Mouse (Mus musculus) liver (tissue): ENCODE results near the gene Adarb2.
A peak's percentile ranks its signal among the peaks of the same experiment; 100 is the strongest.

Experiments used
- DNase-seq: peaks from one replicate; pipeline ENCODE4 v3.0.0-alpha.2; 2020; ENCODE audit warnings: mixed read lengths

Adarb2 gene

GRCm38 (mm10) chr13:8691448-8691847, 488.8 kb downstream of the Adarb2 start:
- DNase-seq: no peak

DNA sequence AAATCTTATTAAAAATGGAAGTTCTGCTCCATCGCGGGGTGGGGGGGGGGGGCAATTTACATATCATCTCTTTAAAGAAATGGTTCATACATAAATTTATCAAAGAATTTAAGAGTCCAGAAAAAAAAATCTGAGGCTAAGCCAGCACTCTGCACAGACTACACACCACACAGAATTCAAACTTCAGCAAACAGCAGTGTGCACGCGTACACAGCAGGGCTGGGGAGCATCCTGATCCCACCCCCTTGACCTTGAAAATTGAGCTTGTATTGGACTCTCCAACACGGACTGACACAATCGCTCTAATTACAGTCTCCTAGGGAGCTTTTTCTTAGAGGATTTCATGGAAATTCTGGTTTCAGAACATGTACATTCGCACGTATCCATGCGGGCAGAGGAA, 490.1 kb downstream of the Adarb2 start:
- no peak for DNase-seq

GRCm38 (mm10) chr13:8698451-8698850, 495.8 kb downstream of the Adarb2 start:
- DNase-seq: no peak

- DNase-seq: no peak
These were observed 497.2 kb downstream of the Adarb2 start for GRCm38 (mm10) chr13:8699831-8700230.

DNA sequence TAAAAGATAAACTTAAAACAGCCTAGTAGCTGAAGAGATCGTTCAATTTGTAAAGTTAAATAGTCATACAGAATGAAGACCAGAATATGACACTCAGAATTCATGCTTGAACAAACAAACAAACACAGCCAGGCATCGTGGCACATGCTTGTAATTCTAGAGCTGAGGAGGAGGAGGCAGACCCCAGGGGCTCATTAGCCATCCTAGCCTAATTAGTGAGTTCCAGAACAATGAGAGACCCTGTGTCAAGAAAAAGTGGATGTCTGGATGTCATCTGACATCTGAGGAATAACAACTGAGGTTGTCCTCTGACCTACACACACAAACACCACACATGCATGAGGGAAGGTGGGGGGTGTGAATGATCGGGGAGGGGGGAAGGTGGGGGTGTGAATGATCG, 498.3 kb downstream of the Adarb2 start:
- no peak for DNase-seq

- DNase-seq: no peak
These were observed 502.6 kb downstream of the Adarb2 start for GRCm38 (mm10) chr13:8705296-8705695.

- no peak for DNase-seq
These were observed 510.7 kb downstream of the Adarb2 start for GRCm38 (mm10) chr13:8713377-8713776.

DNA sequence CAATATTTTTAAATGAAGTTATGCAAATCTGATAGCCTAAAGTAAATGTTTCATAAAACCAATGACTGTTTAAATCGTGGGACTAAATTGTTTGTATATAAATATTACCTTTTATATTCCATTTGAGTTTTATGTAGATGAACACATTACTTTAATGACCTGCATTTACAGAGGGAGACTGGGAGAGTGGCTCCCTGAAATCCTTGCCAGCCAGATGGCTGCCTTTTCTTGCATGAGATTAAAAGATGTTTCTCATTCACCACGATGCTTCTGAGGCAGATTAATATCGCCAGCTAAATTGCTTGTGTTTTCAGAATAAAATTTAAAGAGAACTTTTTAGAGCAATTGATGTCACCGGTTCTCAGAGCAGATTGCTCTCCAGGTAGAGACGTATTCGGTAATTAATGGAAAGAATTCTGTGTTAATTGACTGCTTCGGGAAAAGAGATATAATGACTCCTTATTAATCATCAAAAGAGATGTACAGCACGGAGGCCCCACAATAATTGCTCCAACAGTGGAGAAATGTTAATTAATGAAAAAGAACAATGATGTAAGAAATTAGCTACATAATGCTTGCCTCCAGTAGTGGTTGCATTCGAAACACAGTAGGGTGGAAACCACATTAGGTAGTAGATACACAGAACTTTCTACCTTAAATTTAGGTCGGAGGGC, 527.4 kb downstream of the Adarb2 start:
- DNase-seq: no peak

- no peak for DNase-seq
These were observed 534.6 kb downstream of the Adarb2 start for GRCm38 (mm10) chr13:8737139-8737865.

- no peak for DNase-seq
These were observed 540.1 kb downstream of the Adarb2 start for GRCm38 (mm10) chr13:8742792-8743191.

DNA sequence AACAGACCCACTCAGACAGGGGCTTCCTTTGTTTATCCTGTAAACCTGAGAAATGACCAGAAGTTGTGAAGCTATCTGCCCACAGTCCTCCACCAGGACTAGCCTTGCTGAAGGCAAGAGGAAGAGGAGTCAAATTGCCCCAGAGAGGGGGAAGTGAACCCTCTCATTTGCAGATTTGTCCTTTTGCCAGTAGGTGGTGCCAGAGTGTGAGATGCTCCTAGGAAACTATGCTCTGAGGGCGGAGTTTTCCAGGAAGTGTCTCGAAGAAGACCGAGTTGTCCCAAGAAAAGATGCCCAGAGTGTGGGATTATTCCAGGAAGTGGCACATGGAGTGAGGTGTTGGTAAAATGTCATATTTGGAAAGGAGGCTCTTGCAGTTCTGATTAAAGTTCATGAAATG, 541.9 kb downstream of the Adarb2 start:
- DNase-seq: no peak

DNA sequence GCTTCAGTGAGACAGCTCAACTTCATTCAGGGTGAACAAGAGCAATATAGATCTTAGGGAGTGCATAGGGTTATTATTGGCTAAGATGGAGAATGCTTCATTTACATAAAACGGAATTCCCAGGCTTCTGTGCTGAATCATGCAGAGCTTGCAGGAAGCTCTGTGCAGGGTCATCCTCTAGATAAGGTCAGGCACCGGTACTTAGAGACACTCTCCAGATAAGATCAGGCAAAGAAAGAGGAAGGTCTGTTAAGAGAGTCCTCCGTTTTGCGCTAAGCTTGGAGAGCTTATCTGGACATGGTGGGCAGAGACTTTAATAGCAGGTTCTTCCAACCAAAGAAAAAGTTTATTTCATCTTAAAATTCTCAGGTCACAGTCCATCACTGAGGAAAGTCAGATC, 542.9 kb downstream of the Adarb2 start:
- DNase-seq: no peak

- DNase-seq: no peak
These were observed 546.8 kb downstream of the Adarb2 start for GRCm38 (mm10) chr13:8749451-8749850.

DNA sequence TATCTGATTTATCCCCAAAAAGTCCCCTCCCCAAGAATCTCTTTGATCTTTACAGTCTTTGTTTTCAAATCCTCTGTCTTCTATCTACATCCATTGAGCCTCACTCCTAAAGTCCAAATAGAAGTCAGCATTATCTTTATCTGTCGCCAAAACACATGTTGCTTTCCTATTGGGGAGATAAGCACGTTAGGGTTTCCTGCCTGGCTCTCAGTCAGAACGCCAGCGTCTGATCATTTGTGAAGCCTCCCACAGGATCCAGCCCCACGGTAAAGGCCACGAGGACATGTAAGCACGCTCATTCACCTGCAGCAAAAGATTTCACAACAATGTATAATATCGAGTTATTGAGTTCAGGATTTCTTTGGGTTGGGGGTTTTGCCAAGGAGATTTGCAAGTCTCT, 558.3 kb downstream of the Adarb2 start:
- peak; percentile 16 for DNase-seq

GRCm38 (mm10) chr13:8769654-8770227, 567.1 kb downstream of the Adarb2 start:
- DNase-seq: no peak

DNA sequence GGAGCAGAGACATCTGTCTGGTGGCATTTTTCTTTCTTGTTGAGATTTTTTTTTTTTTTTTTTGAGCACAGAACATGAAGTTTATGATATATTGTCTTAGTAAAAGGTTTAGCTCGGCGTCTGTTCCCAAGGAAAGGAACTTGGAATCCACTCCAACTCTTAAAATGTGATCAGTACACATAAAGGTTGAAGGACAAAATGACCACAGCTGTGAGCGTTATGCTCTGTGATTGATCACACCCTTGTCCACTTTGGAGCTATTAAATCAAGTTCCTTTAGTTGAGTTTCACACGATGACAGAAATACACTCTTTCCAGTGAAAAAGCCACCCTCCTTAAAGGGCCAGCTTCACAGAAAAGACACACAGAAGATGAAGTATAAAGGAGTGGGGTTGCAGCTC, 568.0 kb downstream of the Adarb2 start:
- DNase-seq: no peak

GRCm38 (mm10) chr13:8780441-8780840, 577.8 kb downstream of the Adarb2 start:
- peak; percentile 75 for DNase-seq

DNA sequence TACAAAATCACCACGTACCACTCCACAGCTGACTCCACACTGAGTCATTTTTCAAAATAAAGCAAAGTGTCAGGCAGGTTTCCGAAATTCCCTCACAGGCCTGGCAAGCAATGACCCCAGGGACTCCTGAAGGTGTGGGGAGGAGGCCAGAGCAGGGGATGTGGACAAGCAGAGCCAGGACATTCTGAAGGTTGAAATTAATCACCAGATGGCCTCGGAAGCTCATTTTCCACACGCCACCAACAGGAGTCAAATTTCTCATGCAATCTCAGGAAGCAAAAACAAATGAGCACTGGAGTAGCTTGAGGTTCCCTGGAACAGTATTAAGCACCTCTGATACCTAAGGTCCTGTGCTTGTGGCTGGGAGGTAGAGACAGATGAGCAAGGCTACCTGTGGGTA, 580.0 kb downstream of the Adarb2 start:
- no peak for DNase-seq

DNA sequence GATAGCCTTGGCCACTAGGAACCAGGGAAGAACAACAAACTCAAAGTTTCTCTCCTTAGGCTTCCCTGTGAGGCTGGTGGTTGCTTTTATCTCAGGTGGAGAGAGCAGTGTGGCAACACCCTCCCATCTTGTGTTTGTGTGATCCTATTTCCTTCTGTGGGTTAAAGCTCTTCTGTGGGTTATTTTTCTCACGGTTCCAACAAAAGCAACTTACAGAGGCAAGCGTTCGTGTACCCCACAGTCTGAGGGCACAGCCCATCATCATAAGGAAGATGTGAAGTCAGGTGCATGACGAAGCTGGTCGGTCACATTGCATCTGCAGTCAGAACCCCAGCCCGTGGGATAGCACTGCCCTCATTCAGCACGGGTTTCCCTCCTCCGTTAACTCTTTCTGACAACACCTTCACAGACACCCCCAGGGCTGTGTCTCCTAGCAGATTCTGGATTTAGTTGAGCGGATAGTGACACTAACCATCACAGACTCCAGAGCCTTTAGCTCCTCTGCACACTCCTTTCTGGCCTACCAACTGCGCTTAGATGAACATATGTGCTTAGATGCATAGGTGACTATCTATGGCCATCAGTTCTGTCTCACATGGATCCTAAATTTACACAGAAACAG, 581.1 kb downstream of the Adarb2 start:
- DNase-seq: no peak

- DNase-seq: no peak
These were observed 581.8 kb downstream of the Adarb2 start for GRCm38 (mm10) chr13:8784308-8785061.

DNA sequence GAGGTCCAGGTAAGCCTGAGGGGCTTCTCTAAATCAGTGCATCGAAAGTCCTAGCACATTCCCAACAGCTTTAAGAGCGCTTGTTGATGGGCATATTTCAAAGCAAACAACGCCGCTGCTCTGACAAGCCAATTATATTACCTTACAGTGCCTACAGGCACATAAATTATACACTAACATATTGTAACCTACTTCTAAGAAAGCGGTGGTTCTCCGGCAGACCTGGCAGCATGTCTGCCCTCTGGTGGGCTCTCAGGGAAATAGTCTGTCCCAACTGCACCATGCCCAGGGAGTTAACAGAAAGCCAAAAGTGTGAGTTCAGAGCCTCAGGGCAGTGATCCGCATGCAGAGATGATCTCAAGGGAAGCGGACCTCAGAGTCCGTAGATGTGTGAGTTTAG, 582.5 kb downstream of the Adarb2 start:
- DNase-seq: peak; percentile 27

GRCm38 (mm10) chr13:8793217-8793616, 590.6 kb downstream of the Adarb2 start:
- no peak for DNase-seq

- DNase-seq: no peak
These were observed 597.9 kb downstream of the Adarb2 start for GRCm38 (mm10) chr13:8800576-8800975.
